Mouse (Mus musculus): ENCODE measurements around the gene Clic1. TPM values are rescaled to one million over a fixed set of nuclear protein-coding genes. Genes with fewer than 3 reads are reported as not detected.

Clic1 gene
- polyA plus RNA-seq, 1 experiment from 2014 or later: 374 TPM

- Histone ChIP-seq H3K36me3 (no peaks in the 10 kb centered on the region), H3K4me3 (no peak overlapping the region), H3K9me3 (no peaks in the 10 kb centered on the region), H3K27ac (no peak overlapping the region), H3K4me1 (peaks cover 43% of the 10 kb centered on the region), H3K27me3 (ENCODE audit: insufficient read depth, poor library complexity, severe bottlenecking) (peaks cover 11% of the 10 kb centered on the region)
- 78% methylated on average over 4 of the region's 4 CpGs for WGBS
- DNase-seq (ENCODE audit: low spot score): no peak
Measured at GRCm38 (mm10) chr17:35080710-35081109, 30.9 kb downstream of the Clic1 start.

DNA sequence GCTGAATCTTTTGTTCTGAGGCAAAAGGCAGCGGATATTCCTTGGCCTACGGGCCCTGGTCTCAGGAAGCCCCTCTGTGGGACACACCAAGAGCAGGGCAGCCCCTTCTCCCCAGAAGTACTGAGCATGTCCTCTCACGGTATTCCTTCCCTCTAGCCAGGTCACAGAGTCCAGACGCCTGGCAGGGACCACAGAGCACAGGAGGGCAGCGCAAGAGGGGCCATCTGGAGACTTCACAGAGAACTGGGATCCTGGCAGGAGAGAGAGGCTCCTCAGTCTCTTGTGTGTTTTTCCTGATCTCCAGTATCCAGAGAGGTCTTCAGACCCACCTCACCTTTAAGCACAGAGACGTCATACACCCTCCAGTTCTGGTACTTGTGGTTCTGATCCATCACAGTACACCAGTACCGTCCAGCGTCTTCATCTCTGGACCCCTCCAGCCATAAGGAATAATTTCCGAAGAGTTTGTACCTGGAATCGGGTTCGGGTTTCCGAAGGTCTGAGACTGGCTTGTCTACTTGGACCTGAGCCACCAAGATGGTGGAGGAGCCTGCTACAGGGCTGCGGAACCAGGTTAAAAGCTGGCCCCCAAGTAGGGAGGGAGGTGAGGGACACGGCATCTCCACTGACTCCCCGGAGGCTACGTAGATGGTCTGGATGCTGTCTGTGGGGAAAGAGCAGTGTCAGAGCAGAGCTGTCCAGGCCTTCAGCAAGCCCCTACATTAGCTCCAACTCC is 33.2 kb downstream of the Clic1 start:
- no peak for DNase-seq (ENCODE audit: low spot score)
- 81% methylated on average over 16 of the region's 16 CpGs for WGBS

GRCm38 (mm10) chr17:35083929-35084497 is 34.2 kb downstream of the Clic1 start:
- H3K4me1 ChIP-seq: peaks cover 19% of the 10 kb centered on the region
- H3K4me3 ChIP-seq: no peak overlapping the region
- no peaks in the 10 kb centered on the region for H3K36me3 ChIP-seq
- WGBS: 64% methylated on average over 3 of the region's 3 CpGs
- H3K9me3 ChIP-seq: no peaks in the 10 kb centered on the region
- DNase-seq (ENCODE audit: low spot score): no peak
- no peak overlapping the region for H3K27ac ChIP-seq
- peaks cover 4% of the 10 kb centered on the region for H3K27me3 ChIP-seq (ENCODE audit: insufficient read depth, poor library complexity, severe bottlenecking)

More for the DNA sequence above, 33.2 kb downstream of the Clic1 start:
- Histone ChIP-seq H3K4me3 (no peak overlapping the region), H3K36me3 (no peaks in the 10 kb centered on the region), H3K27ac (no peak overlapping the region), H3K27me3 (ENCODE audit: insufficient read depth, poor library complexity, severe bottlenecking) (peaks cover 4% of the 10 kb centered on the region), H3K4me1 (peaks cover 22% of the 10 kb centered on the region), H3K9me3 (no peaks in the 10 kb centered on the region)

DNA sequence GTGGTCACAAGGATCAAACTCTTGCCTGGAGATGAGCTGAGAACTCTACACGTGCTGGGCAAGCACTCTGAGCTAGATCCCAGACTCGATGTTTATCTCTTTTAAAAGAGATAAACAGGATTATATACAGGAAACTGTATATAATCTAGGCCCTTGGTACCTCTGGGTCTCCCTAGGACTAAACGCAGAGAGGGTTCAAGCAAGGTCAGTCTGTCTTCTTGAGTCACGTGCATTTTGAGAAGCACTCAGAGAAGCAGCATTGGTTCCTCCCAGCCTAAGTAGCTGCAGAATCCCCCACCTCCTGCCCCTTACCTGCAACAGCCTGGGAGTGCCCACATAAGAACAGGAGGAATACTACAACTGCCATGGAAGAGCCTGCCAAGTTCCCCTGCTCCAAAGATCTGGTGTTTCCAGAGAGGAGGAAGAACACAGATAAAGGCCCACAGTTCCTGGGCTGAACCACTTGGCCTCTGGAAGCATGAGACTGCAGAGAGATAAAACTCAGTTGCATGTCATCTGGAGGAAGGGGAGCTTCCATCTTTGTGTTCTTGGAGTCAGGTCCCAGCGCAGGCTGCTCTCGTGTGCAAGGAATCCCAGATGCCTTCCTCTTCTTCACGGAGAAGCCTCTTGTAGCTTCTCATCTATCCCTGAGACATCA is 35.6 kb downstream of the Clic1 start, which contains the start of gene Ly6g6f:
TSS of gene Ly6g6f (minus strand) at position 403 of the 658 bp plus-strand sequence.
- peaks cover 4% of the 10 kb centered on the region for H3K27me3 ChIP-seq (ENCODE audit: insufficient read depth, poor library complexity, severe bottlenecking)
- no peak for DNase-seq (ENCODE audit: low spot score)
- 61% methylated on average over 7 of the region's 7 CpGs for WGBS
- no peak within 1 kb of the TSS for H3K4me3 ChIP-seq
- H3K9me3 ChIP-seq: no peaks in the 10 kb centered on the region
- no peaks in the 10 kb centered on the region for H3K36me3 ChIP-seq
- H3K27ac ChIP-seq: no peak within 1 kb of the TSS
- peaks cover 17% of the 10 kb centered on the region for H3K4me1 ChIP-seq

DNA sequence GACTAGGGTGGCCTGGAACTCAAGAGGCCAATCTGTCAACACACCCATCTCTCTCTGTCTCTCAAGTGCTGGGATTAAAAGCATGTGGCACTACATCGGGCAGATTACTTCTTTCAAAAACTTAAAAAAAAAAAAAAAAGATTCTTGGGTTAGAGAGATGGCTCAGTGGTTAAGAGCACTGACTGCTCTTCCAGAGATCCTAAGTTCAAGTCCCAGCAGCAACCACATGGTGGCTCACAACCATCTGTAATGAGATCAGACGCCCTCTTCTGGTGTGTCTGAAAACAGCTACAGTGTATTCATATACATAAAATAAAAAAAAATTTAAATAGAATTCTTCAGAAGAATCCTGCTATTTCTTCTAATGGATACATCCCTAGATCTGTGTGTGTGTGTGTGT is 38.4 kb downstream of the Clic1 start:
- Histone ChIP-seq H3K27ac (no peak overlapping the region), H3K4me1 (peaks cover 17% of the 10 kb centered on the region), H3K36me3 (peaks cover 23% of the 10 kb centered on the region), H3K27me3 (ENCODE audit: insufficient read depth, poor library complexity, severe bottlenecking) (no peaks in the 10 kb centered on the region), H3K9me3 (no peaks in the 10 kb centered on the region), H3K4me3 (no peak overlapping the region)
- WGBS: 45% methylated on average over 2 of the region's 2 CpGs
- no peak for DNase-seq (ENCODE audit: low spot score)

- WGBS: 3% methylated on average over 67 of the region's 67 CpGs
- peak; percentile 96 for DNase-seq (ENCODE audit: low spot score)
- H3K4me3 ChIP-seq: peak within 1 kb of the TSS; percentile 82
Measured at GRCm38 (mm10) chr17:35088825-35089644, 39.3 kb downstream of the Clic1 start, which contains the start of gene Abhd16a. Abhd16a (plus strand) TSS chr17:35089263.

GRCm38 (mm10) chr17:35090166-35090932 is 40.6 kb downstream of the Clic1 start:
- no peaks in the 10 kb centered on the region for H3K9me3 ChIP-seq
- H3K27me3 ChIP-seq (ENCODE audit: insufficient read depth, poor library complexity, severe bottlenecking): no peaks in the 10 kb centered on the region
- H3K4me1 ChIP-seq: peaks cover 17% of the 10 kb centered on the region
- H3K27ac ChIP-seq: peak overlapping the region; percentile 99; the same call in 1 of the 2 replicates
- 65% methylated on average over 8 of the region's 8 CpGs for WGBS
- H3K36me3 ChIP-seq: peaks cover 43% of the 10 kb centered on the region
- no peak for DNase-seq (ENCODE audit: low spot score)
- H3K4me3 ChIP-seq: peak overlapping the region; percentile 82

More at GRCm38 (mm10) chr17:35088825-35089644, 39.3 kb downstream of the Clic1 start, which contains the start of gene Abhd16a:
- Histone ChIP-seq H3K9me3 (no peaks in the 10 kb centered on the region), H3K27me3 (ENCODE audit: insufficient read depth, poor library complexity, severe bottlenecking) (no peaks in the 10 kb centered on the region), H3K36me3 (peaks cover 31% of the 10 kb centered on the region), H3K4me1 (peaks cover 17% of the 10 kb centered on the region), H3K27ac (peak within 1 kb of the TSS; percentile 99)

- no peak for DNase-seq (ENCODE audit: low spot score)
- H3K27me3 ChIP-seq (ENCODE audit: insufficient read depth, poor library complexity, severe bottlenecking): no peaks in the 10 kb centered on the region
- H3K4me1 ChIP-seq: peaks cover 17% of the 10 kb centered on the region
- H3K36me3 ChIP-seq: peaks cover 65% of the 10 kb centered on the region
- 89% methylated on average over 14 of the region's 14 CpGs for WGBS
- H3K27ac ChIP-seq: no peak overlapping the region
- H3K4me3 ChIP-seq: no peak overlapping the region
- no peaks in the 10 kb centered on the region for H3K9me3 ChIP-seq
Measured at GRCm38 (mm10) chr17:35092403-35093198, 42.8 kb downstream of the Clic1 start.

DNA sequence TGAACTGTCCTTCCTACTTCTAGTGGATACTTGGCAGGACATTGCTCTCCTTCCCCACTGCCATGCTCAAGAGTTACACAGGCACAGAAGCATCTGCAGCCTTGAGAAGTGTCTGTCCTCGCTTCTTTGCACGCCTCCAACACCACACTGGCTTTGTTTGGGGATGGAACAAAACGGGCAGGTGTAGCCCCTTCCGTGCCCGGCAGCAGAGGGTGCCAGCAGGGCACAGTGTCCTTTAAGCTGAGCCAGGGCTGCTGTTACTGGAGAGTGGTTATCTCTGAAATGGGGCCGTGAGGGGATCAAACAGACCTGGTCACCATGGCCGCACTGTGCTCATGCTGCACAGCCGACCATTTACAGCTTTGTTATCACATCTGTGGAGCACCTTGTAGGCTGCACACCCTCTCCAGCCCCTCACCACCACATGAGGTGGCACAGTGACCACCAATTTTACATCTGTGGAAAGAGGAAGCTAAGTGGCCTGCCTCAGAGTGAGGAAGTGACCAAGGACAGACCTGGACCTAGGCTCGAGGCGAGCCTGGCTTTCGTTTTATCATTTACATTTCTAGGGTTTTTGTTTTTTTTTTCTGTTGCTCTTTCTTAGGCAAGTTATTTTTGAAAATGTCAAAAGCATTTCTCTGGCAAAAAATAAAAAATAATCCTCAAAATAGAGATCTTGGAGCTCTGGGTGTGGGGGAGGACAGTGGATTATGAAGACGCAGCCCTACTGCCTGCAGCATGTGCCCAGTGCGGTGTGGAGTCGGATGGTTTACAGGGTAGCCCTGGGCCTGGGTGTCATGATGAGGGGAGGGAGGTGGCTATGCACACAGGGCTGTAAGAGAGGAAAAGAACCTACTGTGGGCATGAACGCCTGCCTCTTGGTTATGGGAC is 45.0 kb downstream of the Clic1 start:
- no peaks in the 10 kb centered on the region for H3K27me3 ChIP-seq (ENCODE audit: insufficient read depth, poor library complexity, severe bottlenecking)
- DNase-seq (ENCODE audit: low spot score): no peak
- 81% methylated on average over 15 of the region's 15 CpGs for WGBS
- peaks cover 12% of the 10 kb centered on the region for H3K4me1 ChIP-seq
- H3K4me3 ChIP-seq: no peak overlapping the region
- H3K27ac ChIP-seq: 0 out of 2 replicates have a peak overlapping the region, but pooled peaks have one; percentile 6
- H3K9me3 ChIP-seq: no peaks in the 10 kb centered on the region
- peaks cover 82% of the 10 kb centered on the region for H3K36me3 ChIP-seq

DNA sequence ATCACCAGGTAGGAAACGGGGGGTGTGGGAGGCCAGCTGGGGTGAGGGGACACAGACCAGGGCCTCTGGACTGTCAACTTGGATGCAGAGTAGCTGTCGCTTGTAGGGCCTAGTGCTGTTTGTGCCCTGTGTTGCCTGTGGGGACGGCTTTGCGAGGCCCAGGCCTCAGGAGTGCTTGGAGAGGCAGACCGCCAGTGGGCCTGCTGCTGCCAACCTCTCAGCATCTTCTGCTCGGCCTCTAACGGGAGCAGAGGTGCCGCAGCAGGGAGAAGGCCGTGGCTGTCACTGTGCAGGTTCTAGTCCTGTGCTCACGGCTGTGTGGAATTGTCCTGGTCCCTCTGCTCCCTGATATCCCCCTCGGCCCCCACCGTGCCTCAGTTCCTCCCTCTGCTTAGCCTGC is 46.8 kb downstream of the Clic1 start:
- 90% methylated on average over 12 of the region's 12 CpGs for WGBS
- peaks cover 93% of the 10 kb centered on the region for H3K36me3 ChIP-seq

More for the DNA sequence above, 46.8 kb downstream of the Clic1 start:
- H3K27me3 ChIP-seq (ENCODE audit: insufficient read depth, poor library complexity, severe bottlenecking): no peaks in the 10 kb centered on the region
- H3K4me3 ChIP-seq: no peak overlapping the region
- peak overlapping the region; percentile 23; the same call in 1 of the 2 replicates for H3K27ac ChIP-seq
- H3K4me1 ChIP-seq: peaks cover 13% of the 10 kb centered on the region
- no peak for DNase-seq (ENCODE audit: low spot score)
- no peaks in the 10 kb centered on the region for H3K9me3 ChIP-seq

Data from heart, embryonic 10.5 days (tissue).